Mouse (Mus musculus) intestine, embryonic 16.5 days (tissue): Measurements from ENCODE around the gene Gm4969. TPM values are rescaled to one million over a fixed set of nuclear protein-coding genes. Genes with fewer than 3 reads are reported as not detected.

ENCODE experiments used
- ATAC-seq: fragments of 200-750 bp; cut with Nextera tagmentation; 2 replicates; pipeline ENCODE4 v1.8.0; 2017; ENCODE audit warnings: moderate TSS enrichment, moderate library complexity
- H3K27ac ChIP-seq: fragments of 300-500 bp; sonication (generic); 2 replicates; pipeline ENCODE4 v1.5.1; 2014; ENCODE audit warnings: mild to moderate bottlenecking, low read length
- H3K27me3 ChIP-seq: fragments of 300-500 bp; sonication (generic); replicated peaks from 2 replicates; pipeline ENCODE4 v1.6.1; 2014; ENCODE audit warnings: low read length, control low read depth, mixed read lengths; ENCODE audit not compliant: control insufficient read depth, insufficient read depth
- H3K36me3 ChIP-seq: fragments of 300-500 bp; sonication (generic); 2 replicates; pipeline ENCODE4 v1.6.1; 2014; ENCODE audit warnings: low read length, control low read depth; ENCODE audit not compliant: control insufficient read depth, insufficient read depth
- H3K4me1 ChIP-seq: fragments of 300-500 bp; sonication (generic); 2 replicates; pipeline ENCODE4 v1.6.1; 2014; ENCODE audit warnings: low read length, control low read depth, mixed read lengths; ENCODE audit not compliant: control insufficient read depth, insufficient read depth
- H3K4me2 ChIP-seq: fragments of 300-500 bp; sonication (generic); 2 replicates; pipeline ENCODE4 v1.6.1; 2014; ENCODE audit warnings: low read depth, low read length, control low read depth
- H3K4me3 ChIP-seq: fragments of 300-500 bp; sonication (generic); 2 replicates; pipeline ENCODE4 v1.5.1; 2014; ENCODE audit warnings: mild to moderate bottlenecking, low read length
- H3K9ac ChIP-seq: fragments of 300-500 bp; sonication (generic); 2 replicates; pipeline ENCODE4 v1.6.1; 2014; ENCODE audit warnings: low read depth, low read length
- H3K9me3 ChIP-seq: fragments of 300-500 bp; sonication (generic); 2 replicates; pipeline ENCODE4 v1.6.1; 2016; ENCODE audit warnings: low read length, control low read depth; ENCODE audit not compliant: control insufficient read depth
- WGBS: fragments of 180-500 bp; shearing (Covaris S2); extraction: QIAGEN DNeasy Blood & Tissue Kit; methylation state at CpG from one replicate; pipeline ENCODE4 v1.1.7; 2014; 5-methylcytosine and 5-hydroxymethylcytosine counted together
- polyA plus RNA-seq: library from polyadenylated mRNA; unstranded; fragments of >200 nt; fragmentation: Nextera tagmentation; extraction: Ambion mirVana; gene quantifications from 2 replicates; pipeline ENCODE4 v1.2.1, GENCODE M21; 2015

Gm4969 gene
- polyA plus RNA-seq, 1 experiment from 2014 or later = 2.1 TPM

GRCm38 (mm10) chr7:19098811-19099210, 19.4 kb downstream of the Gm4969 start:
- no peak overlapping the region for H3K9ac ChIP-seq
- ATAC-seq = no peak
- no peak overlapping the region for H3K4me2 ChIP-seq
- 71% methylated on average over 7 of the region's 7 CpGs for WGBS
- no peaks in the 10 kb centered on the region for H3K9me3 ChIP-seq
- no peak overlapping the region for H3K4me3 ChIP-seq
- H3K36me3 ChIP-seq = peaks cover 2% of the 10 kb centered on the region; the same call in 1 of the 2 replicates
- H3K27me3 ChIP-seq = no peaks in the 10 kb centered on the region
- no peak overlapping the region for H3K27ac ChIP-seq
- H3K4me1 ChIP-seq = peaks cover 25% of the 10 kb centered on the region

- no peaks in the 10 kb centered on the region for H3K27me3 ChIP-seq
- H3K27ac ChIP-seq = peak overlapping the region; percentile 23; the same call in 1 of the 2 replicates
- H3K4me3 ChIP-seq = no peak overlapping the region
- no peak overlapping the region for H3K4me2 ChIP-seq
- ATAC-seq = no peak
- H3K36me3 ChIP-seq = peaks cover 2% of the 10 kb centered on the region; the same call in 1 of the 2 replicates
- H3K9ac ChIP-seq = no peak overlapping the region
- peaks cover 31% of the 10 kb centered on the region for H3K4me1 ChIP-seq
- no peaks in the 10 kb centered on the region for H3K9me3 ChIP-seq
These were observed 20.3 kb downstream of the Gm4969 start for GRCm38 (mm10) chr7:19097863-19098262.

- 44% methylated on average over 2 of the region's 2 CpGs for WGBS
These were observed 21.0 kb downstream of the Gm4969 start for GRCm38 (mm10) chr7:19097217-19097616.

GRCm38 (mm10) chr7:19096421-19096976, 21.7 kb downstream of the Gm4969 start:
- Histone ChIP-seq H3K27ac (peak overlapping the region; percentile 96), H3K27me3 (no peaks in the 10 kb centered on the region), H3K9me3 (no peaks in the 10 kb centered on the region), H3K36me3 (peaks cover 2% of the 10 kb centered on the region; the same call in 1 of the 2 replicates), H3K4me3 (peak overlapping the region; percentile 78), H3K4me1 (peaks cover 44% of the 10 kb centered on the region), H3K4me2 (peak overlapping the region; percentile 93), H3K9ac (peak overlapping the region; percentile 87)
- ATAC-seq = no peak
- 53% methylated on average over 5 of the region's 5 CpGs for WGBS

More at GRCm38 (mm10) chr7:19097217-19097616, 21.0 kb downstream of the Gm4969 start:
- H3K4me2 ChIP-seq = no peak overlapping the region
- no peak for ATAC-seq
- no peaks in the 10 kb centered on the region for H3K27me3 ChIP-seq
- H3K36me3 ChIP-seq = peaks cover 2% of the 10 kb centered on the region; the same call in 1 of the 2 replicates
- H3K9me3 ChIP-seq = no peaks in the 10 kb centered on the region
- peak overlapping the region; percentile 23 for H3K27ac ChIP-seq
- peaks cover 38% of the 10 kb centered on the region for H3K4me1 ChIP-seq
- peak overlapping the region; percentile 3; the same call in 1 of the 2 replicates for H3K4me3 ChIP-seq
- peak overlapping the region; percentile 87 for H3K9ac ChIP-seq

- peak; percentile 2; the same call in 1 of the 2 replicates for ATAC-seq
- Histone ChIP-seq H3K4me1 (peaks cover 44% of the 10 kb centered on the region), H3K9me3 (no peaks in the 10 kb centered on the region), H3K27me3 (no peaks in the 10 kb centered on the region), H3K4me3 (peak overlapping the region; percentile 78), H3K36me3 (peaks cover 2% of the 10 kb centered on the region; the same call in 1 of the 2 replicates), H3K27ac (peak overlapping the region; percentile 96), H3K4me2 (peak overlapping the region; percentile 93), H3K9ac (peak overlapping the region; percentile 87)
- WGBS = under 1% methylated on average over 19 of the region's 19 CpGs
These were observed 22.4 kb downstream of the Gm4969 start for GRCm38 (mm10) chr7:19095751-19096110.

GRCm38 (mm10) chr7:19094826-19095750, 23.1 kb downstream of the Gm4969 start:
- peak overlapping the region; percentile 87 for H3K9ac ChIP-seq
- no peaks in the 10 kb centered on the region for H3K27me3 ChIP-seq
- H3K27ac ChIP-seq = peak overlapping the region; percentile 96
- no peaks in the 10 kb centered on the region for H3K9me3 ChIP-seq
- H3K36me3 ChIP-seq = peaks cover 2% of the 10 kb centered on the region; the same call in 1 of the 2 replicates
- 0 out of 2 replicates have a peak, but pooled peaks have one; percentile 0 for ATAC-seq
- H3K4me2 ChIP-seq = peak overlapping the region; percentile 93
- H3K4me3 ChIP-seq = peak overlapping the region; percentile 78
- peaks cover 44% of the 10 kb centered on the region for H3K4me1 ChIP-seq
- WGBS = under 1% methylated on average over 87 of the region's 87 CpGs

- WGBS = 0% methylated on average over 25 of the region's 36 CpGs
These were observed 23.7 kb downstream of the Gm4969 start, which contains the start of gene Six5 for GRCm38 (mm10) chr7:19094471-19094825. TSS of gene Six5 (plus strand) at chr7:19094594.

GRCm38 (mm10) chr7:19093537-19094385, 24.4 kb downstream of the Gm4969 start:
- Histone ChIP-seq H3K4me1 (peaks cover 44% of the 10 kb centered on the region), H3K9me3 (no peaks in the 10 kb centered on the region), H3K36me3 (peaks cover 2% of the 10 kb centered on the region; the same call in 1 of the 2 replicates), H3K27me3 (no peaks in the 10 kb centered on the region), H3K27ac (peak overlapping the region; percentile 96), H3K9ac (peak overlapping the region; percentile 87), H3K4me2 (peak overlapping the region; percentile 93), H3K4me3 (peak overlapping the region; percentile 78)
- peak; percentile 88 for ATAC-seq
- under 1% methylated on average over 45 of the region's 45 CpGs for WGBS

More at GRCm38 (mm10) chr7:19094471-19094825, 23.7 kb downstream of the Gm4969 start, which contains the start of gene Six5:
- Histone ChIP-seq H3K27ac (peak within 1 kb of the TSS; percentile 96), H3K9ac (peak within 1 kb of the TSS; percentile 87), H3K4me2 (peak within 1 kb of the TSS; percentile 93), H3K36me3 (peaks cover 2% of the 10 kb centered on the region; the same call in 1 of the 2 replicates), H3K4me3 (peak within 1 kb of the TSS; percentile 78), H3K4me1 (peaks cover 44% of the 10 kb centered on the region), H3K9me3 (no peaks in the 10 kb centered on the region), H3K27me3 (no peaks in the 10 kb centered on the region)
- peak; percentile 8; the same call in 1 of the 2 replicates for ATAC-seq
